Comparison of ENCODE assay signal across 17 mouse cellular contexts in the genomic region with DNA sequence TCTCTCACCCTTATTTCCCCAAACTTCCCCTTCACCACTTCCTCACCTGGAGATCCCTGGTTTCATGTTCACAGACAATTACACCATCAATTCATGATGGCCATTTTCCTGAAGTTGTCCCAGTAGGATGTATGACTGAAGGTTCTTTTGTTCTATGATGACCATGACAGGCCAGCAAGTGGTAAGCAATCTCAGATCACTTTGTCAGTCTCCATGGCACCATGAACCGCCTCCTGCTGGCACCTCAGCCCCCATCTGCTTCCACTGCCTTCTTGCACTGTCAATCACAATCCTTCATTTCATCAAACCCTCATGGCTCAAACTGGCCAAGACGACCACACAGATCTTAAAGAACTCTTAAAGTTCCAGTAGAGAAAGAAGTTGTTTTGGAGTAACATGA.
"Had no signal": no experiment of that assay in that cellular context is flagged by ENCODE, and none has a peak within 500 bp of the region (broad histone marks: within the 10 kb centered on the region; RNA-seq: fewer than 3 reads in every experiment).

No protein-coding gene starts in this region.

- H3K27ac ChIP-seq: embryonic facial prominence, embryonic 10.5 days; embryonic facial prominence, embryonic 12.5 days; embryonic facial prominence, embryonic 13.5 days; embryonic facial prominence, embryonic 15.5 days; forebrain, embryonic 10.5 days; forebrain, embryonic 12.5 days; forebrain, embryonic 13.5 days; forebrain, embryonic 15.5 days; heart, adult 2 months had no signal

- H3K9ac ChIP-seq: embryonic facial prominence, embryonic 12.5 days; embryonic facial prominence, embryonic 13.5 days; embryonic facial prominence, embryonic 15.5 days; forebrain, embryonic 12.5 days; forebrain, embryonic 13.5 days; forebrain, embryonic 15.5 days; forebrain, postnatal 0 days had no signal

- H3K4me1 ChIP-seq: embryonic facial prominence, embryonic 12.5 days; forebrain, embryonic 15.5 days had no signal

- H3K36me3 ChIP-seq: embryonic facial prominence, embryonic 10.5 days; embryonic facial prominence, embryonic 12.5 days; embryonic facial prominence, embryonic 13.5 days; embryonic facial prominence, embryonic 15.5 days; forebrain, embryonic 10.5 days; forebrain, embryonic 12.5 days; forebrain, embryonic 15.5 days had no signal

- ATAC-seq: forebrain, embryonic 13.5 days; forebrain, embryonic 14.5 days; forebrain, embryonic 15.5 days; forebrain, embryonic 16.5 days; forebrain, postnatal 0 days had no signal

- H3K9me3 ChIP-seq: embryonic facial prominence, embryonic 10.5 days; embryonic facial prominence, embryonic 12.5 days; embryonic facial prominence, embryonic 13.5 days; embryonic facial prominence, embryonic 15.5 days; forebrain, embryonic 10.5 days; forebrain, embryonic 12.5 days; forebrain, embryonic 13.5 days; forebrain, embryonic 15.5 days had no signal

- H3K27me3 ChIP-seq: embryonic facial prominence, embryonic 12.5 days; embryonic facial prominence, embryonic 13.5 days; embryonic facial prominence, embryonic 15.5 days; forebrain, embryonic 12.5 days; forebrain, embryonic 13.5 days; forebrain, embryonic 15.5 days had no signal

- H3K4me2 ChIP-seq: embryonic facial prominence, embryonic 12.5 days; embryonic facial prominence, embryonic 13.5 days; embryonic facial prominence, embryonic 15.5 days; forebrain, embryonic 12.5 days; forebrain, embryonic 13.5 days; forebrain, embryonic 15.5 days had no signal

- H3K4me3 ChIP-seq: embryonic facial prominence, embryonic 10.5 days; embryonic facial prominence, embryonic 12.5 days; embryonic facial prominence, embryonic 13.5 days; embryonic facial prominence, embryonic 15.5 days; erythroblast, embryonic 14.5 days; forebrain, embryonic 10.5 days; forebrain, embryonic 12.5 days; forebrain, embryonic 13.5 days; forebrain, embryonic 15.5 days; heart, adult 2 months had no signal

- DNase-seq: cerebellum, adult 8-10 months; embryo, embryonic 11 days; forebrain, postnatal 0 days; gastrocnemius, postnatal 10 days; gastrocnemius, postnatal 36 days had no signal
